Mouse (Mus musculus): ENCODE results near the gene Hnrnpul2. TPM values are rescaled to one million over a fixed set of nuclear protein-coding genes. Genes with fewer than 3 reads are reported as not detected.
"Not testable (repeated sequence)": the region's sequence is repeated elsewhere in the genome, so short reads cannot be mapped to it uniquely, and the experiment has no call there.

Gene Hnrnpul2
- polyA plus RNA-seq, 1 experiment from 2014 or later = 5.1 TPM

GRCm38 (mm10) chr19:8841012-8841411 lies 21.2 kb downstream of the Hnrnpul2 start:
- peak overlapping the region; percentile 50 for H3K4me3 ChIP-seq (replicated peaks)
- H3K4me1 ChIP-seq (replicated peaks) = peaks cover 12% of the 10 kb centered on the region
- WGBS = 90% methylated on average over 7 of the region's 7 CpGs
- no peak overlapping the region for H3K27ac ChIP-seq
- H3K36me3 ChIP-seq = peaks cover 3% of the 10 kb centered on the region; the same call in 1 of the 2 replicates
- peak overlapping the region; percentile 88 for H3K4me2 ChIP-seq (replicated peaks)
- H3K9ac ChIP-seq = peak overlapping the region; percentile 62
- ATAC-seq = no peak
- H3K27me3 ChIP-seq (replicated peaks) = no peaks in the 10 kb centered on the region
- H3K9me3 ChIP-seq = no peaks in the 10 kb centered on the region

DNA sequence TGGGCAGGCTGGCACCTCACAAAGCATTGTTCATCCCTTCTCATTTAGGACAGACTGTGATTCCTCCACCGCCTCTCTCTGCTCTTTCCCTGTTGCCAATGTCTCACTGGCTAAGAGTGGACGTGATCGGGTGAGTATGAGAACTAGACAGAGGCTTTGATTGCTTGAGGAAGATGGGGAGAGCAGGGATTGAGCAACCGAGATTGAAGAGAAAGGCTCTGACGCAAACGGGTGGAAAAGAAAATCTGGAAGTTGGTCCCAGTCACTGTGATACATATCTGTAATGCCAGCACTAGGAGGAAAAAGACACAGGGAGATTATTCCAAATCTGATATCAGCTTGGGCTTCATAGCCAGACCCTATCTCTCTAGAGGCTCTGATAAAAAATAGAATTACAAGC lies 23.2 kb downstream of the Hnrnpul2 start:
- Histone ChIP-seq H3K27ac (no peak overlapping the region), H3K9me3 (no peaks in the 10 kb centered on the region), H3K9ac (0 out of 2 replicates have a peak overlapping the region, but pooled peaks have one; percentile 1), H3K4me3 (replicated peaks) (no peak overlapping the region), H3K4me2 (replicated peaks) (no peak overlapping the region), H3K27me3 (replicated peaks) (no peaks in the 10 kb centered on the region), H3K36me3 (peaks cover 8% of the 10 kb centered on the region; the same call in 1 of the 2 replicates), H3K4me1 (replicated peaks) (peaks cover 8% of the 10 kb centered on the region)
- ATAC-seq = no peak
- 83% methylated on average over 6 of the region's 6 CpGs for WGBS

DNA sequence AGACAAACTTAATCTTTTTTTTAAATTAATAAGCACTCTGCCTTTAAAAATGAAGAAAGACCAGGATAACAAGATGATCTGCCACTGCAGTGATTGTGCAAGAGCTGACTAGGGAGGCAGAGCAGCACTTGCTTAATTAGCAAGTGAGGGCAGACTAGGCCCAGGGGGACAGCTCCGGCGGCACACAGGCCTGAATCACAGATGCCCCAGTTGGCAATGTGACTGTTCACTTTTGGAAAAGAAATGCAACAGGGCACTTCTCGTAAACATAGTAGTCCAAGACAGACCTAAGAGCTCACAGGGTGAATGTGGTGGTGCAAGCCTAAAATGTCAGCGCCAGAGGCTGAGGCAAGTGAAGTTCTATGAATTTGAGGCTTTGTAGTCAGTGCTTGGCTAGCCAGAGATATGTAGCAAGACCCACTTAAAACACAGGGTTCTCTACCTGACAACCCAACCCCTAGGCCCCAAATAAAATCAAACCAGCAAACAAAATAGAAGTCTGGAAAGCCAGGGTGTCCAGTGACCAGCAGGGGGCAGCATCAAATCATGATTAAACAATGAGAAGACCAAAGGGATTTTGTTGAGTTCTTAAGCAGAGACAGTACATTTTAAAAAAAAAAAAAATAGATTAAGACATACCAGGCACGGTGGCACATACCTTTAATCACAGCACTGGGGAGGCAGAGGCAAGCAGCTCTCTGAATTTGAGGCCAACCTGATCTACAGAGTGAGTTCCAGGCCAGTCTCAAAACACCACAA lies 24.7 kb downstream of the Hnrnpul2 start:
- WGBS = 63% methylated on average over 5 of the region's 5 CpGs
- Histone ChIP-seq H3K9ac (no peak overlapping the region), H3K27me3 (replicated peaks) (no peaks in the 10 kb centered on the region), H3K27ac (no peak overlapping the region), H3K36me3 (peaks cover 8% of the 10 kb centered on the region; the same call in 1 of the 2 replicates), H3K9me3 (no peaks in the 10 kb centered on the region), H3K4me1 (replicated peaks) (peaks cover 3% of the 10 kb centered on the region; the same call in 1 of the 2 replicates), H3K4me3 (replicated peaks) (no peak overlapping the region), H3K4me2 (replicated peaks) (no peak overlapping the region)
- no peak for ATAC-seq

GRCm38 (mm10) chr19:8848356-8848755 lies 28.5 kb downstream of the Hnrnpul2 start:
- H3K4me1 ChIP-seq (replicated peaks) = peaks cover 13% of the 10 kb centered on the region; the same call in 1 of the 2 replicates
- no peak overlapping the region for H3K4me3 ChIP-seq (replicated peaks)
- ATAC-seq = no peak
- 63% methylated on average over 5 of the region's 5 CpGs for WGBS
- H3K27ac ChIP-seq = no peak overlapping the region
- H3K9me3 ChIP-seq = no peaks in the 10 kb centered on the region
- peaks cover 8% of the 10 kb centered on the region; the same call in 1 of the 2 replicates for H3K36me3 ChIP-seq
- H3K4me2 ChIP-seq (replicated peaks) = no peak overlapping the region
- no peaks in the 10 kb centered on the region for H3K27me3 ChIP-seq (replicated peaks)
- H3K9ac ChIP-seq = no peak overlapping the region

DNA sequence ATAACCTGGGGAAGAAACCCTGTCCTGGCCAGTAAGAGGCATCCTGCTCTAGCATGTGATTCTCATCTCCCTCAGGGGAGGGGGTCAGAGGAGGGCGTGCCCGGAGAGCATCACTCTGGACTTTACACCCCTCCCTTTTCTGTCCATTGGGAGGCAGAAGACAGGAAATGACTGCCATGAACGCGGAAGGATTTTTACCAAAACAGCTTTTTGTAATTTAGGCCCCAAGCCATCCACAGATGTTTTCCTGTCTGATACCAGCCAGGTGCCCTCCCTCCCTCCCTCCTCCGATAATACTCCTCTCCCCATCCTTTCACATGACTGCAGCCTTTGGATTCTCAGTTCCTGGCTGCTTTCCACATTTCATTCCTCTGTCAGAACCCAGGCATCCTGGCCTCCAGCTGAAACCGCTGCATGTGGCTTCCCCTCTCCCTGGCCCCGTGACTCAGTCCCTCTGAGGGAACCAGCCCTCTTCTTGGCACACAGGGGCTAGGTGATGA lies 30.6 kb downstream of the Hnrnpul2 start, which contains the start of gene Lrrn4cl:
TSS of gene Lrrn4cl (plus strand) at position 367 of the 500 bp plus-strand sequence.
- Histone ChIP-seq H3K4me3 (replicated peaks) (no peak within 1 kb of the TSS), H3K9ac (no peak within 1 kb of the TSS), H3K9me3 (no peaks in the 10 kb centered on the region), H3K4me1 (replicated peaks) (peaks cover 13% of the 10 kb centered on the region; the same call in 1 of the 2 replicates), H3K36me3 (peaks cover 8% of the 10 kb centered on the region; the same call in 1 of the 2 replicates), H3K27me3 (replicated peaks) (no peaks in the 10 kb centered on the region), H3K4me2 (replicated peaks) (peak within 1 kb of the TSS; percentile 22; the same call in 1 of the 2 replicates), H3K27ac (0 out of 2 replicates have a peak within 1 kb of the TSS, but pooled peaks have one; percentile 28)
- whole genome bisulfite sequencing = 20% methylated on average over 7 of the region's 7 CpGs
- peak; percentile 89 for ATAC-seq

GRCm38 (mm10) chr19:8851639-8852038 lies 31.8 kb downstream of the Hnrnpul2 start:
- 44% methylated on average over 7 of the region's 7 CpGs for WGBS
- ATAC-seq = no peak
- Histone ChIP-seq H3K9me3 (no peaks in the 10 kb centered on the region), H3K4me1 (replicated peaks) (peaks cover 13% of the 10 kb centered on the region; the same call in 1 of the 2 replicates), H3K4me3 (replicated peaks) (no peak overlapping the region), H3K4me2 (replicated peaks) (no peak overlapping the region), H3K9ac (no peak overlapping the region), H3K27ac (no peak overlapping the region), H3K27me3 (replicated peaks) (no peaks in the 10 kb centered on the region), H3K36me3 (peaks cover under 1% of the 10 kb centered on the region; the same call in 1 of the 2 replicates)

DNA sequence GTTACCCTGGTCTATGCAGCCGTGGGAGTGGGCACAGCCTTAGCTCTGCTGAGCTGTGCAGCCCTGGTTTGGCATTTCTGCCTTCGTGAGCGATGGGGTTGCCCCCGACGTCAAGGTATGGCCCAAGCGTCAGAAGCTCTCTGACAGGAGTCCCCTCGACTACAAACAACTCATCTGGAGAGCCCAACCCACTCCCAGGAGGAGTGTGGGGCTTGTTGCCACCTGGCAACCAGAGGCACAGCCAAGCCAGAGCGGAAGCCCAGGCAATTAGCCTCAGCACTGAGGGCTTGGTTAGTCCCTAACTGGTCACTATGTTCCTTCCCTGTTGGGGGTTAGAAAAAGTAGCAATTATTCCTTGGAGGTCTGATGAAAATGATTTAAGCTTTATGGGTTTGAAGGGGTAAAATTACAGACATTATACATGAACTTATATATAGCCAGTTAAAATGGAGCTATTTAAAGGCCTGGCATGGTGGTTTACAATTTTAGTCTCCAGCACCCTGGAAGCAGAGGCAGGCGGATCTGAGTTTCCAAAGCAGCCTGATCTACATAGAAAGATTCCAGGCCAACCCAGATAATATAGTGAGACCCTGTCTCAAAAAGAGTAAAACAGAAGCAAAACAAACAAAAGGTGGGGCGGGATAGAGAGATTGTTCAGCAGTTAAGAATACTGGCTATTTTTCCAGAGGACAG lies 32.6 kb downstream of the Hnrnpul2 start:
- peaks cover 13% of the 10 kb centered on the region; the same call in 1 of the 2 replicates for H3K4me1 ChIP-seq (replicated peaks)
- no peak overlapping the region for H3K9ac ChIP-seq
- H3K4me3 ChIP-seq (replicated peaks) = no peak overlapping the region
- no peaks in the 10 kb centered on the region for H3K9me3 ChIP-seq
- no peak overlapping the region for H3K27ac ChIP-seq
- ATAC-seq = no peak
- no peaks in the 10 kb centered on the region for H3K27me3 ChIP-seq (replicated peaks)
- H3K4me2 ChIP-seq (replicated peaks) = no peak overlapping the region
- H3K36me3 ChIP-seq = no peaks in the 10 kb centered on the region
- 51% methylated on average over 10 of the region's 10 CpGs for WGBS

DNA sequence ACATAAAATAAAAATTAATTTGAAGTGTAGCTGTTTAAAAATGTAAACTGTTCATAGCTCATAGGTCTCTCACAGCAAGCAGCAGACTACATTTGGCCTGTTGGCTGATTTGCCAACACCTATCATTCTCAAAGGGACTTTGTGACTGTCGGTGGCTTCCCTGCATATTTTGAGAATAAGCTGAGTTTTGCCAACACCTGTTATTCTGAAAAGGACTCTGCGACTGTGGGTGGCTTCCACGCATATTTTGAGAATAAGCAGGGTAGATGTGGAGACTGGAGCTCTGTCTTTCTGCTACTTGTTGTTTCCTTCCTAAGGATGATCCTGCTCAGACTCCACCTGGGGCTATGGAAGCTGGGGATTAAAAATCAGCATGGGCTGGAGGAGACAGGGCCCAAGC lies 33.3 kb downstream of the Hnrnpul2 start:
- H3K27me3 ChIP-seq (replicated peaks) = no peaks in the 10 kb centered on the region
- WGBS = 83% methylated on average over 3 of the region's 3 CpGs
- H3K4me1 ChIP-seq (replicated peaks) = peaks cover 13% of the 10 kb centered on the region; the same call in 1 of the 2 replicates
- no peak overlapping the region for H3K4me2 ChIP-seq (replicated peaks)
- no peak overlapping the region for H3K27ac ChIP-seq
- H3K9me3 ChIP-seq = no peaks in the 10 kb centered on the region
- no peaks in the 10 kb centered on the region for H3K36me3 ChIP-seq
- H3K4me3 ChIP-seq (replicated peaks) = no peak overlapping the region
- no peak overlapping the region for H3K9ac ChIP-seq
- no peak for ATAC-seq

- 40% methylated on average over 4 of the region's 4 CpGs for WGBS
- H3K4me3 ChIP-seq (replicated peaks) = no peak overlapping the region
- H3K4me2 ChIP-seq (replicated peaks) = no peak overlapping the region
- no peaks in the 10 kb centered on the region for H3K27me3 ChIP-seq (replicated peaks)
- peak; percentile 67; the same call in 1 of the 2 replicates for ATAC-seq
- no peak overlapping the region for H3K9ac ChIP-seq
- no peak overlapping the region for H3K27ac ChIP-seq
- H3K9me3 ChIP-seq = no peaks in the 10 kb centered on the region
- no peaks in the 10 kb centered on the region for H3K4me1 ChIP-seq (replicated peaks)
- no peaks in the 10 kb centered on the region for H3K36me3 ChIP-seq
Measured at GRCm38 (mm10) chr19:8857689-8858088, 37.9 kb downstream of the Hnrnpul2 start.

DNA sequence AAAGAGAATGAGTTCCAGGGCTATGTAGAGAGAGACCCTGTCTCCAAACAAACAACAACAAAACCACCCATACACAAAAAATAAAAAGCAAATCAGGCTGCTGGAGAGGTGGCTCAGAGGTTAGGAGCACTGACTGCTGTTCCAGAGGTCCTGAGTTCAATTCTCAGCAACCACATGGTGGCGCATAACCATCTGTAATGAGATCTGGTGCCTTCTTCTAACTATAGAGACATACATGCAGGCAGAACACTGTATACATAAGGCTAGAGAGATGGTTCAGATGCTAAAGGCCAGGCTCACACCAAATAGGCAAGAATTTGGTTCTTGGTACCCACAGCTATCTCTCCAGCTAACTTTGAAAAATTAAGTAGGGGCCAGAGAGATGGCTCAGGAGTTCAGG lies 39.2 kb downstream of the Hnrnpul2 start:
- no peak for ATAC-seq
- WGBS = 28% methylated on average over 1 of the region's 1 CpGs
- no peak overlapping the region for H3K27ac ChIP-seq
- H3K9ac ChIP-seq = no peak overlapping the region
- H3K4me2 ChIP-seq (replicated peaks) = no peak overlapping the region
- H3K36me3 ChIP-seq = no peaks in the 10 kb centered on the region
- H3K4me3 ChIP-seq (replicated peaks) = no peak overlapping the region
- H3K4me1 ChIP-seq (replicated peaks) = no peaks in the 10 kb centered on the region
- no peaks in the 10 kb centered on the region for H3K9me3 ChIP-seq
- H3K27me3 ChIP-seq (replicated peaks) = no peaks in the 10 kb centered on the region

DNA sequence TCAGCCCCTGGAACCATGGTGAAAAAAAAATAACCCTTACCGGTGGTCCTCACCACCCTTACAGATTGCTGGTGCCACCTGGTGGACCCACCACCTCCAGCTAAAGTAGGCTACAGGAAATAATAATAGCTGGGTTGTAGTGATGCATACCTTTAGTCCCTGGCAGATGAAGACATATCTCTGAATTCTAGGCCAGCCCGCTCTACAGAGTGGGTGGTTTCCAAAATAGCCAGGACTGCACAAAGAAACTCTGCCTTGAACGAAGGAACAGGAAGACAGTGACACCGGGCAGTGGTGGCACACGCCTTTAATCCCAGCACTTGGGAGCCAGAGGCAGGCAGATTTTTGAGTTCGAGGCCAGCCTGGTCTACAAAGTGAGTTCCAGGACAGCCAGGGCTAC lies 44.5 kb downstream of the Hnrnpul2 start:
- no peak overlapping the region for H3K4me3 ChIP-seq (replicated peaks)
- ATAC-seq = no peak
- H3K27me3 ChIP-seq (replicated peaks) = no peaks in the 10 kb centered on the region
- 85% methylated on average over 6 of the region's 6 CpGs for WGBS
- H3K36me3 ChIP-seq = no peaks in the 10 kb centered on the region
- H3K4me1 ChIP-seq (replicated peaks) = no peaks in the 10 kb centered on the region
- no peak overlapping the region for H3K9ac ChIP-seq
- H3K27ac ChIP-seq = no peak overlapping the region
- H3K9me3 ChIP-seq = no peaks in the 10 kb centered on the region
- no peak overlapping the region for H3K4me2 ChIP-seq (replicated peaks)

DNA sequence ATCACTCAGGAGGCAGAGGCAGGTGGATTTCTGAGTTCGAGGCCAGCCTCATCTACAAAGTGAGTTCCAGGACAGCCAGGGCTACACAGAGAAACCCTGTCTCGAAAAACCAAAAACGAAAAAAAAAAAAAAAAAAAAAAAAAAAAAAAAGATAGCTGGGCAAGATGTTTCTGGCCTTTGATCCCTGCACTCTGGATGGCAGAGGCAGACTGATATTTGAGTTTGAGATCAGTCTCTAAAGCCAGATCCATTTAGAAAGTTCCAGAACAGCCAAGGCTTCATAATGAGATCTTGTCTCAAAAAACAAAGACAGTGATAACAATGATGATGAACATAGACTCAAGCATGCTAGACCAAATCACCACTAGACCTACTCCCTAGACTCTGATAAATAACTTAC lies 50.6 kb downstream of the Hnrnpul2 start:
- not testable (repeated sequence) for H3K27ac ChIP-seq; ATAC-seq; H3K4me3 ChIP-seq (replicated peaks); H3K27me3 ChIP-seq (replicated peaks); H3K4me2 ChIP-seq (replicated peaks); H3K4me1 ChIP-seq (replicated peaks); H3K9ac ChIP-seq; H3K9me3 ChIP-seq
- WGBS = 75% methylated on average over 3 of the region's 3 CpGs
- peaks cover 13% of the 10 kb centered on the region for H3K36me3 ChIP-seq

Measured in intestine, embryonic 15.5 days (tissue).